Mouse (Mus musculus): ENCODE measurements around the gene Clic4.

Clic4 gene

GRCm38 (mm10) chr4:135256536-135257450 is 15.8 kb downstream of the Clic4 start:
- DNase-seq = no peak

- DNase-seq = no peak
Measured at GRCm38 (mm10) chr4:135254770-135255169, 17.8 kb downstream of the Clic4 start.

GRCm38 (mm10) chr4:135254321-135254720 is 18.3 kb downstream of the Clic4 start:
- no peak for DNase-seq

- no peak for DNase-seq
Measured at GRCm38 (mm10) chr4:135253239-135254039, 19.2 kb downstream of the Clic4 start.

- no peak for DNase-seq
Measured at GRCm38 (mm10) chr4:135251801-135252200, 20.8 kb downstream of the Clic4 start.

GRCm38 (mm10) chr4:135248250-135249018 is 24.2 kb downstream of the Clic4 start:
- no peak for DNase-seq

GRCm38 (mm10) chr4:135246866-135247756 is 25.5 kb downstream of the Clic4 start:
- no peak for DNase-seq

- DNase-seq = no peak
Measured at GRCm38 (mm10) chr4:135246444-135246843, 26.2 kb downstream of the Clic4 start.

GRCm38 (mm10) chr4:135245841-135246240 is 26.8 kb downstream of the Clic4 start:
- peak; percentile 37 to 58 for DNase-seq

GRCm38 (mm10) chr4:135244335-135244734 is 28.3 kb downstream of the Clic4 start:
- DNase-seq = peak; percentile 58 to 73

GRCm38 (mm10) chr4:135242913-135243541 is 29.6 kb downstream of the Clic4 start:
- DNase-seq = peak; percentile 50 to 74

GRCm38 (mm10) chr4:135242383-135242782 is 30.2 kb downstream of the Clic4 start:
- no peak for DNase-seq

- peak in 1 of 2 experiments; percentile 49 for DNase-seq
Measured at GRCm38 (mm10) chr4:135241669-135242068, 30.9 kb downstream of the Clic4 start.

GRCm38 (mm10) chr4:135241106-135241505 is 31.5 kb downstream of the Clic4 start:
- DNase-seq = no peak

- DNase-seq = no peak
Measured at GRCm38 (mm10) chr4:135240329-135240728, 32.3 kb downstream of the Clic4 start.

- no peak for DNase-seq
Measured at GRCm38 (mm10) chr4:135238706-135239510, 33.7 kb downstream of the Clic4 start.

GRCm38 (mm10) chr4:135236658-135237057 is 36.0 kb downstream of the Clic4 start:
- DNase-seq = no peak

GRCm38 (mm10) chr4:135235546-135235945 is 37.1 kb downstream of the Clic4 start:
- no peak for DNase-seq

- DNase-seq = no peak
Measured at GRCm38 (mm10) chr4:135232563-135232962, 40.1 kb downstream of the Clic4 start.

GRCm38 (mm10) chr4:135231543-135231942 is 41.1 kb downstream of the Clic4 start:
- DNase-seq = no peak
